In the genomic region with DNA sequence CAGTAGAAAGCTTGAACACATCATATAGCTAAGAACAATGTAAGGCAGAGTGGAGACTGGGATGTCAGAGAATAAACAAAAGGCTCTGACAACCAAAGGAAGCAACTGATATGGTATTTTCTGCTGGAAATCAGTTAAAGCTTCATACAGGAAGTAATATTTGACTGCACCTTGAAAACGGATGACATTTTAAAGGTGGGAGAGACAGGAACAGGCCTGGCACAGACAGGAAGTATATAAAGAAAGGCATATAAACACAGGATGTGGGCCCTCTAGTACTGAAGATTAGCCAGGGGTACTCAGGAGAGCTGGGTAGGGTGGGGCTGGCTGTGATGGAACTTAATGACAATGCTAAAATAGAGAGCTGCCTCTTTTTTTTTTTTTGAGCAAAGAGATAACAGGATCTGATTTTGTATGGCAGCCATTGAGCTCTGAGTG, we compare ENCODE assay signal across 13 mouse cellular contexts. TPM values are rescaled to one million over a fixed set of nuclear protein-coding genes. Genes with fewer than 3 reads are reported as not detected.
DNase-seq lines count a peak whose midpoint lies in the region; ATAC-seq and TF ChIP-seq lines count a peak whose summit lies in the region.
"Had no signal": no experiment of that assay in that cellular context is flagged by ENCODE, and none has a peak within 500 bp of the region (broad histone marks: within the 10 kb centered on the region; RNA-seq: fewer than 3 reads in every experiment).

No protein-coding gene starts in this region.

- WGBS in heart, embryonic 16.5 days = 46% methylated on average over 1 of the region's 1 CpGs
- 50% methylated on average over 1 of the region's 1 CpGs for WGBS in heart, adult 2 months
- WGBS in midbrain, embryonic 14.5 days = 86% methylated on average over 1 of the region's 1 CpGs

- H3K27ac ChIP-seq in heart, embryonic 16.5 days (ENCODE audit: low read length) = peak overlapping the region; percentile 62
- no peak overlapping the region for H3K27ac ChIP-seq in heart, adult 2 months
- H3K27ac ChIP-seq in MEL (ENCODE audit: control insufficient read depth, low read depth, low read length) = peak overlapping the region; percentile 93
- no peak overlapping the region for H3K27ac ChIP-seq in midbrain, embryonic 14.5 days (replicated peaks; ENCODE audit: low read depth, low read length)

- no peak overlapping the region for H3K4me2 ChIP-seq in heart, embryonic 16.5 days (ENCODE audit: low read depth, low read length)
- H3K4me2 ChIP-seq in midbrain, embryonic 14.5 days (ENCODE audit: low read length) = no peak overlapping the region
- H3K4me2 ChIP-seq: limb, embryonic 12.5 days had no signal

- no peaks in the 10 kb centered on the region for H3K27me3 ChIP-seq in heart, embryonic 16.5 days (ENCODE audit: control insufficient read depth, insufficient read depth, low read length)
- no peaks in the 10 kb centered on the region for H3K27me3 ChIP-seq in heart, adult 2 months (ENCODE audit: control insufficient read depth, insufficient read depth, low read length)
- H3K27me3 ChIP-seq in MEL (ENCODE audit: control insufficient read depth in 1 of 2, insufficient read depth in 2 of 2, low read length in 2 of 2) = no peaks in the 10 kb centered on the region
- H3K27me3 ChIP-seq in midbrain, embryonic 14.5 days (ENCODE audit: control insufficient read depth, insufficient read depth, low read length) = no peaks in the 10 kb centered on the region
- H3K27me3 ChIP-seq: limb, embryonic 12.5 days had no signal

- no peaks in the 10 kb centered on the region for H3K9me3 ChIP-seq in heart, embryonic 16.5 days (replicated peaks; ENCODE audit: control insufficient read depth, low read length)
- no peaks in the 10 kb centered on the region for H3K9me3 ChIP-seq in MEL (replicated peaks; ENCODE audit: insufficient read depth, low read length)
- no peaks in the 10 kb centered on the region for H3K9me3 ChIP-seq in midbrain, embryonic 14.5 days (ENCODE audit: control insufficient read depth, low read length)
- H3K9me3 ChIP-seq: limb, embryonic 12.5 days had no signal

- no peak for TF ChIP-seq CTCF in heart, adult 2 months (IDR thresholded peaks at IDR 0.05)
- no peak for TF ChIP-seq CTCF in MEL (IDR thresholded peaks at IDR 0.05 in 2 of 3, conservative IDR thresholded peaks at IDR 0.05 in 1 of 3; ENCODE audit: control insufficient read depth in 1 of 3, insufficient read depth in 1 of 3, low read depth in 2 of 3, low read length in 3 of 3, poor library complexity in 1 of 3, severe bottlenecking in 1 of 3)

- H3K79me2 ChIP-seq in heart, adult 2 months (replicated peaks; ENCODE audit: control insufficient read depth, insufficient read depth, low read length) = 0 out of 2 replicates have a peak, but pooled peaks cover 1% of the 10 kb centered on the region
- no peaks in the 10 kb centered on the region; the same call in 1 of the 2 replicates for H3K79me2 ChIP-seq in MEL (ENCODE audit: control insufficient read depth, insufficient read depth, low read length, poor library complexity)

- no peak overlapping the region for H3K9ac ChIP-seq in heart, embryonic 16.5 days (ENCODE audit: low read length)
- no peak overlapping the region for H3K9ac ChIP-seq in heart, adult 2 months (ENCODE audit: low read depth, low read length)
- peak overlapping the region; percentile 54 for H3K9ac ChIP-seq in MEL (ENCODE audit: control insufficient read depth, low read depth, low read length, poor library complexity, severe bottlenecking)
- H3K9ac ChIP-seq in midbrain, embryonic 14.5 days (replicated peaks; ENCODE audit: low read length) = no peak overlapping the region
- H3K9ac ChIP-seq: limb, embryonic 12.5 days had no signal

- peaks cover 4% of the 10 kb centered on the region; the same call in 1 of the 2 replicates for H3K36me3 ChIP-seq in heart, embryonic 16.5 days (ENCODE audit: control insufficient read depth, insufficient read depth)
- no peaks in the 10 kb centered on the region for H3K36me3 ChIP-seq in heart, adult 2 months (ENCODE audit: control insufficient read depth, insufficient read depth, low read length)
- peaks cover 6 to 40% of the 10 kb centered on the region in 2 experiments for H3K36me3 ChIP-seq in MEL (ENCODE audit: control insufficient read depth in 1 of 2, insufficient read depth in 2 of 2, low read length in 2 of 2)
- H3K36me3 ChIP-seq in midbrain, embryonic 14.5 days (ENCODE audit: control insufficient read depth, insufficient read depth, low read length) = peaks cover 8% of the 10 kb centered on the region; the same call in 1 of the 2 replicates

- no peak for TF ChIP-seq EP300 in heart, adult 2 months (IDR thresholded peaks at IDR 0.05; ENCODE audit: insufficient read depth, low read depth, low read length)
- peak; percentile 18 to 30; a peak in 2 of 4 replicates for TF ChIP-seq EP300 in MEL (IDR thresholded peaks at IDR 0.05; ENCODE audit: low read depth in 1 of 2, low read length in 2 of 2)

- peaks cover 5% of the 10 kb centered on the region for H3K4me1 ChIP-seq in heart, embryonic 16.5 days (ENCODE audit: control insufficient read depth, insufficient read depth, low read length)
- peaks cover 1% of the 10 kb centered on the region; the same call in 1 of the 2 replicates for H3K4me1 ChIP-seq in heart, adult 2 months (ENCODE audit: control insufficient read depth, insufficient read depth, low read length)
- H3K4me1 ChIP-seq in MEL (ENCODE audit: control insufficient read depth in 1 of 2, insufficient read depth in 2 of 2, low read length in 2 of 2) = peaks cover 12 to 36% of the 10 kb centered on the region in 2 experiments
- no peaks in the 10 kb centered on the region for H3K4me1 ChIP-seq in midbrain, embryonic 14.5 days (ENCODE audit: control insufficient read depth, insufficient read depth, low read length)

- peak; percentile 61; the same call in 1 of the 2 replicates for ATAC-seq in heart, embryonic 16.5 days (replicated peaks; ENCODE audit: extremely low read depth, insufficient read depth, low FRiP score)
- ATAC-seq in megakaryocyte, adult 5-6 weeks (ENCODE audit: poor library complexity, severe bottlenecking) = peak; percentile 51
- no peak for ATAC-seq in midbrain, embryonic 14.5 days (ENCODE audit: low FRiP score, low TSS enrichment)

- DNase-seq in heart, adult 2 months = no peak
- DNase-seq in 3T3-L1 (ENCODE audit: low read depth, low spot score) (peak; percentile 26), MEL (ENCODE audit: low read depth, low spot score) (peak; percentile 68)
- no peak for DNase-seq in adrenal gland, adult 18-20 months (ENCODE audit: low spot score in 2 of 2)
- no peak for DNase-seq in midbrain, embryonic 14.5 days
- no peak for DNase-seq in Muller cell, postnatal 12 days (ENCODE audit: inconsistent ontology term)
- DNase-seq: cerebellum, adult 2 months; kidney, adult 9 months had no signal

- TF ChIP-seq RAD21 in MEL (IDR thresholded peaks at IDR 0.05; ENCODE audit: low read depth, low read length) = no peak

- no peak for TF ChIP-seq POLR2A in heart, adult 2 months (IDR thresholded peaks at IDR 0.05; ENCODE audit: insufficient read depth, low read depth, low read length)
- no peak for TF ChIP-seq POLR2A in MEL (IDR thresholded peaks at IDR 0.05; ENCODE audit: control insufficient read depth in 1 of 2, insufficient read depth in 1 of 2, low read depth in 1 of 2, low read length in 2 of 2, poor library complexity in 1 of 2)

- no peak overlapping the region for H3K4me3 ChIP-seq in heart, embryonic 16.5 days (ENCODE audit: low read length)
- H3K4me3 ChIP-seq in heart, adult 2 months = no peak overlapping the region
- no peak overlapping the region for H3K4me3 ChIP-seq in MEL (ENCODE audit: control insufficient read depth in 1 of 2, insufficient read depth in 1 of 2, low read depth in 2 of 2, low read length in 2 of 2)
- H3K4me3 ChIP-seq in midbrain, embryonic 14.5 days (replicated peaks; ENCODE audit: low read depth, low read length) = no peak overlapping the region
- H3K4me3 ChIP-seq: limb, embryonic 12.5 days had no signal

- intact Hi-C loops in heart, adult 2 months (cut with DNase I) = no loop called here

TF ChIP-seq in MEL, 35 proteins besides CTCF, POLR2A, EP300 and RAD21 (continues in another document):
- no peak for TF ChIP-seq NELFE (IDR thresholded peaks at IDR 0.05; ENCODE audit: low read depth, low read length)
- TF ChIP-seq GATA1 (IDR thresholded peaks at IDR 0.05; ENCODE audit: low read depth, low read length) = peak; percentile 52; the same call in 1 of the 2 replicates
- 0 out of 2 replicates have a peak, but pooled peaks have one; percentile 35 for TF ChIP-seq HCFC1 (IDR thresholded peaks at IDR 0.05; ENCODE audit: low read depth, low read length)
- no peak for TF ChIP-seq CHD2 (IDR thresholded peaks at IDR 0.05; ENCODE audit: low read length)
- TF ChIP-seq ZNF384 (IDR thresholded peaks at IDR 0.05; ENCODE audit: low read depth, low read length) = peak; percentile 96
- TF ChIP-seq ELF1 (IDR thresholded peaks at IDR 0.05; ENCODE audit: low read depth, low read length) = peak; percentile 55; the same call in 1 of the 2 replicates
- peak; percentile 66 for TF ChIP-seq RCOR1 (IDR thresholded peaks at IDR 0.05; ENCODE audit: low read depth, low read length)
- no peak for TF ChIP-seq MAZ (IDR thresholded peaks at IDR 0.05; ENCODE audit: low read depth, low read length)
- TF ChIP-seq ZKSCAN1 (IDR thresholded peaks at IDR 0.05; ENCODE audit: low read depth, low read length) = peak; percentile 11; the same call in 1 of the 2 replicates

RNA-seq across cellular contexts. Expression of a gene that starts 52.4 kb away (rescaled TPM):
- 5.8 and 20.1 TPM in 2 replicates for polyA plus RNA-seq in heart, embryonic 16.5 days (2015; fragmentation: Nextera tagmentation; extraction: Ambion mirVana)
- total RNA-seq in heart, adult 2 months (2021) = not detected
- polyA plus RNA-seq in heart, adult 2 months (2012; rRNA removed) = 0.51 and 2.3 TPM in 2 replicates
- 1.8 and 4.0 TPM in 2 replicates for total RNA-seq in MEL (2012; rRNA removed)
- polyA plus RNA-seq in MEL (2012; ENCODE audit: insufficient read depth in 1 of 2, insufficient read length in 2 of 2, low read depth in 1 of 2, low replicate concordance in 2 of 2, missing spikeins in 1 of 2) = 10 to 100 TPM in 1 of 2 experiments, not detected in 1; 16.1 TPM
- total RNA-seq in megakaryocyte, adult 5-6 weeks (2015) = not detected in 2 replicates
- not detected in 2 replicates for total RNA-seq in megakaryocyte, adult 5-6 weeks (2017)
- 1 to 10 TPM in 1 of 2 experiments, not detected in 1; 2.6 TPM for total RNA-seq in adrenal gland, adult 18-20 months (2021)
- 4.2 and 5.4 TPM in 2 replicates for polyA plus RNA-seq in midbrain, embryonic 14.5 days (2014; fragmentation: Nextera tagmentation; extraction: Ambion mirVana)

RNA-seq across cellular contexts. Expression of a gene that starts 59.5 kb away (rescaled TPM):
- polyA plus RNA-seq in heart, embryonic 16.5 days (2015; fragmentation: Nextera tagmentation; extraction: Ambion mirVana) = 0.89 TPM in 1 of 2 replicates, not detected in the other
- total RNA-seq in heart, adult 2 months (2021) = not detected
- polyA plus RNA-seq in heart, adult 2 months (2012; rRNA removed) = 1.4 and 3.3 TPM in 2 replicates
- not detected in 2 replicates for total RNA-seq in MEL (2012; rRNA removed)
- polyA plus RNA-seq in MEL (2012; ENCODE audit: insufficient read depth in 1 of 2, insufficient read length in 2 of 2, low read depth in 1 of 2, low replicate concordance in 2 of 2, missing spikeins in 1 of 2) = not detected
- total RNA-seq in megakaryocyte, adult 5-6 weeks (2015) = not detected in 2 replicates
- total RNA-seq in megakaryocyte, adult 5-6 weeks (2017) = not detected in 2 replicates
- 1 to 10 TPM; 7.9 to 8.0 TPM for total RNA-seq in adrenal gland, adult 18-20 months (2021)
- not detected in 2 replicates for polyA plus RNA-seq in midbrain, embryonic 14.5 days (2014; fragmentation: Nextera tagmentation; extraction: Ambion mirVana)
- total RNA-seq: ES-E14; midbrain, postnatal 0 days had no signal
- polyA plus RNA-seq: limb, embryonic 12.5 days; midbrain, postnatal 0 days had no signal

Comparison
In these comparisons a context has a peak if more than half of its experiments do, and no peak if none do; other contexts are left out.
1. H3K27ac ChIP-seq: peak in heart, embryonic 16.5 days (single experiment) and MEL (single experiment); none in heart, adult 2 months (single experiment) and midbrain, embryonic 14.5 days (single experiment).
2. DNase-seq: peak in 3T3-L1 (single experiment) and MEL (single experiment); none in heart, adult 2 months (0 of 2), adrenal gland, adult 18-20 months (0 of 2), midbrain, embryonic 14.5 days (single experiment) and Muller cell, postnatal 12 days (single experiment).